Mouse (Mus musculus) thymus, postnatal 14 days (tissue): ENCODE results near the gene Gal3st1.
A peak's percentile ranks its signal among the peaks of the same experiment; 100 is the strongest.
"Not testable (repeated sequence)": the region's sequence is repeated elsewhere in the genome, so short reads cannot be mapped to it uniquely, and the experiment has no call there.

Experiments used
- DNase-seq: peaks from one replicate; pipeline ENCODE4 v3.0.0; 2021

The Gal3st1 gene

GRCm38 (mm10) chr11:3983863-3984745 lies 668 bp downstream of the Gal3st1 start:
- DNase-seq, result no peak

GRCm38 (mm10) chr11:3989748-3990147 lies 6.3 kb downstream of the Gal3st1 start:
- DNase-seq, result no peak

DNA sequence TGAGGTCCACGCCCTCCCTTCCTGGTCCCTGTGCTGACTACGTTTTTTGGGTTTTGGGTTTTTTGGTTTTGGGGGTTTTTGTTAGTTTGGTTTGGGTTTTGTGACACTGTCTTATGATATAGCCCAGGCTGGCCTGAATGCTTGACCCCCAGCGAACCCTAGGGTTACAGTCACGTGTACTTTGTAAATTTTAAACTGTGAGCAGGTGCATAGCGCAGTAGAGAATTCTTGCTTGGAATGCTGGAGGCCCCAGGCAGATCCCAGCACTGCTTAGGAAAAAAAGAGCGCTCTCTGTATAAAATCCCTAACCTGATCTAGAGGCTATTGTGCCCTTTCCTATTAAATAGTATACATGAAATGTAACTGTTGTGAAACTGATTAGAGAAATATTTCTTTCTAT lies 9.7 kb downstream of the Gal3st1 start:
- DNase-seq, result no peak

GRCm38 (mm10) chr11:3993914-3994313 lies 10.5 kb downstream of the Gal3st1 start:
- no peak for DNase-seq

- no peak for DNase-seq
Measured at GRCm38 (mm10) chr11:3995511-3995910, 12.1 kb downstream of the Gal3st1 start.

DNA sequence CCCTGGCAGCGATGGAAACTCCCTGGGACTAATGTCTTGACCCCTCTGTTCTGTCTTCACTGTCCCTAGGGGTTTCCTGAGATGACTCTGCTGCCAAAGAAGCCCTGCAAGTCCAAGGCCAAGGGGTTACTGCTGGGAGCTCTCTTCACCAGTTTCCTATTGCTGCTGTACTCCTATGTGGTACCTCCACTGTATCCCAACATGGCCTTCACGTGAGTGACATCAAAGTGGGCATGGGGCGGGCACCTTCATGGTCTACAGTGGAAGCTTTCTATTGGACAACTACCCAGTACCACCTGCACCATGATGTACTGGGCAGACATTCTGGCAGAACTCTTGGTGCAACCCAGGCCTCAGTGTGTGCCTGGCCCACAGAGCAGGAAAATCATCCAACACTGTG lies 13.4 kb downstream of the Gal3st1 start:
- DNase-seq, result no peak

GRCm38 (mm10) chr11:3997978-3998720 lies 14.7 kb downstream of the Gal3st1 start:
- DNase-seq, result no peak

DNA sequence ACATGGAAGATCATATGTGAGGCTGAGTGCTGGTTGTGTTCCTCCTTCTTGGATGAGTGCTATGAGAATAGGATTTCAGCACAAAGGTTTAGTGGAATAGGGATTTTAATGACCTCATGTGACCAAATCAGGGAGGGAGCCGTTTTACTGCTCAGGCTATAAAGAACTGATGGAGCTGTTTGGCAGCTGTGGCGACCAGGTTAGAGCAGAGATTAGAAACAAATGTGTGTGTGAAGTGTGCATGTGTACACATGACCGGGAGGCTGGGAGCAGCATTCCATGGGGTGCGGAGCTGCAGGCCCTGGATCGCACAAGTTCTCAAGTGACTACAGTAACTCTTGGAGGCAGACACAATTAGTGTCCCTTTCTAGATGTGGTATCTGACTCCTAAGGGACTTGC lies 16.1 kb downstream of the Gal3st1 start:
- no peak for DNase-seq

DNA sequence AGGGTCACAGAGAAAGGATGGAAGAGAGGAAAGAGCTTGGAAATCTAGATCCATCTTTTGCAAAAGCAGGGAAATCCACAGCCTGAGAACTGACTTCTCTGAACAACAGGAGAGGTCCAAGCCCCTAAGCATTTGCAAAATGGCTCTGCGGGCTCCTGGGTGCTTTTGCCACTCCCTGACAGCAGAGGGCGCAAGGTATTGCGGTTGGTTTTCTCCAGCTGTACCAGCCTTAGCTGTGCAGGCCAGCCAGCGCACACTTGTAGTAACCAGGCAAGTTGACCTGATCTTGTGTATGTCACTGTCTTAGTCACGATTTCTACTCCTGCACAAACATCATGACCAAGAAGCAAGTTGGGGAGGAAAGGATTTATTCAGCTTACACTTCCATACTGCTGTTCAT lies 18.2 kb downstream of the Gal3st1 start:
- peak; percentile 65 for DNase-seq

- DNase-seq, result no peak
Measured at GRCm38 (mm10) chr11:4005220-4005805, 21.9 kb downstream of the Gal3st1 start.

- DNase-seq, result no peak
Measured at GRCm38 (mm10) chr11:4006462-4006861, 23.0 kb downstream of the Gal3st1 start.

- DNase-seq, result no peak
Measured at GRCm38 (mm10) chr11:4012616-4013015, 29.2 kb downstream of the Gal3st1 start.

GRCm38 (mm10) chr11:4015796-4016195 lies 32.4 kb downstream of the Gal3st1 start:
- DNase-seq, result not testable (repeated sequence)

- DNase-seq, result not testable (repeated sequence)
Measured at GRCm38 (mm10) chr11:4022111-4022510, 38.7 kb downstream of the Gal3st1 start.

- no peak for DNase-seq
Measured at GRCm38 (mm10) chr11:4023321-4023720, 39.9 kb downstream of the Gal3st1 start.

- DNase-seq, result no peak
Measured at GRCm38 (mm10) chr11:4027066-4027465, 43.6 kb downstream of the Gal3st1 start.

- DNase-seq, result no peak
Measured at GRCm38 (mm10) chr11:4027561-4028334, 44.3 kb downstream of the Gal3st1 start.

GRCm38 (mm10) chr11:4029343-4029742 lies 45.9 kb downstream of the Gal3st1 start:
- no peak for DNase-seq

DNA sequence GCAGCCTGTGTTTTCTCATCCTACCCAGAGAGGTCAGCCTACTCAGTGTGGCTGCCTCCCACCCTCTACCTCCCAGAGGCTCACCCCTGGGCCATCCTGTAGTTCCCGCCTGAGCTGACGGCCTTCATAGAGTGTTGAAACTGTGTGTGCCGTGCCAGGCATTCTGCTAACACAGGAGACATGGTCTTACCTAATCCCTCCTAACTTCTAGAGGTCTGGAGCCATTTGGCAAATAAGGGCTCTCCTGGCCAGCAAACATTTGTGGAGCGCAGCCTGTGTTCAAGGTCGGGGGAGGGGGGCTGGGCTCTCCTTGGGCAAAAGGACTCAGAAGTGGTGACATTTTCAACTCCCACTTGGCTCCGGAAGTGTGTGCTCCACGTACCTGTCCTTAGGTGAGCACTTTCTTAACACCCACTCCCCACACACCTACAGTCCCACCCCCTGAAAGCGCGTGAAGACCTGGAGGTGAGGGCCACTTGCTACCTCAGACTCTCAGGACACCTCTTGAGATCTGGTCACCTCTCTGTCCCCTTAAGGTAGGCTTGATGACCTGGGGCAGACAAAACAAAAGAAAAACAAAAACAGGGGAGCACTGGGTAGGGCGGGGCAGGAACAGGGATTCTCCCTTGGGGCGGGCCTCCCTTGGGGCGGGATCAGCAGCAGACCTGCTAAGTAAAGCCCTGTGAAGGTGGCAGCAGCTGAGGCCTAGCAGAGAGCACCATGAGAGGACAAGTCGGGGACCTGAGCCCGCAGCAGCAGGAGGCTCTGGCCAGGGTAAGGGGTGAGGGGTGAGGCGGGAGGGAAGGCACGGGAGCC lies 47.9 kb downstream of the Gal3st1 start, which contains the start of gene Sec14l4:
Gene Sec14l4, plus strand, starts transcription at position 337 of the 816 bp plus-strand sequence.
- DNase-seq, result no peak

- no peak for DNase-seq
Measured at GRCm38 (mm10) chr11:4031961-4032360, 48.5 kb downstream of the Gal3st1 start.

DNA sequence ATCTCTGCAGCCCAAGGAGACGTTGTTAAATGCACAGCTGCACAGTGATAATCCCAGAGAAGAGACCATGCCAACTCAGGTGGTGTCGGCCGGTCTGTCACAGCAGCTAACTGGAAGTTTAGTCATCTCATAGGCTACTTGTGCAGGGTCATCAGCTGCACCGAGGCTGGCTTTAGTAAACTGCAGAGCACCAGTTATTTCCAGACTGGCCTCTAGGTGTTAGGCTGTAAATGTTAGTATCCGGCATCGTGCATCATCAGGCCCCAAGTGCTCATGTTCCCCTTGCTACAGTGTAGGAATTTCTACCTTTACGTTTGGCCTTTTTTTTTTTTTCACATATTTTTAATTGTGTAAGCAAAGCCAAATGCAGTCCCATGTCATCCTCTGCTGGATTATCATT lies 50.0 kb downstream of the Gal3st1 start:
- DNase-seq, result no peak

DNA sequence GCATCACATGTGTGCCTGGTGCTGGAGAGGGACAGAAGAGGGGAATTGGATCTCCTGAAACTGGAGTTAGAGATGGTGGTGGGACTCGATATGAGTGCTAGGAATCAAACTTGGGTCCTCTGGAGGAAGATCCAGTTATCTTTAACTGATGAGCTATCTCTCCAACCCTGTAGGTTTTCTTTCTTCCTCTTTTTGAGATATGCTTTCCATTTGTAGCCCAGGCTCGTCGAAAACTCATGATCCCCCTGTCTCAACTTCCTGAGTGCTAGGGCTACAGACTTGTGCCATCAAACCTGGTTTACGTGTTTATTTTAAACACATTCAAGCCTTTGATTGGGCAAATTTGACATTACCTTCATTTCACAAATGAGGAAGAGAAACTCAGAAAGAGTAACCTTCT lies 50.7 kb downstream of the Gal3st1 start:
- no peak for DNase-seq
